Mouse (Mus musculus) urinary bladder, adult 18-20 months (tissue): ENCODE results near the gene Mfsd5.

Experiments used
- DNase-seq, 2 experiments: peaks; one replicate each; pipeline ENCODE4 v3.0.0; 2022; ENCODE audit warnings: low spot score in 2 of 2, mixed read lengths in 2 of 2

Mfsd5 gene

GRCm38 (mm10) chr15:102248131-102248811, 31.0 kb upstream of the Mfsd5 start:
- no peak for DNase-seq

GRCm38 (mm10) chr15:102248812-102249191, 30.5 kb upstream of the Mfsd5 start:
- DNase-seq, result no peak

GRCm38 (mm10) chr15:102249251-102249691, 30.0 kb upstream of the Mfsd5 start:
- no peak for DNase-seq

GRCm38 (mm10) chr15:102249967-102250366, 29.3 kb upstream of the Mfsd5 start:
- no peak for DNase-seq

GRCm38 (mm10) chr15:102250521-102250920, 28.7 kb upstream of the Mfsd5 start:
- DNase-seq, result no peak

GRCm38 (mm10) chr15:102255547-102256255, 23.6 kb upstream of the Mfsd5 start:
- peak in 1 of 2 experiments; percentile 81 for DNase-seq

GRCm38 (mm10) chr15:102256431-102257201, 22.6 kb upstream of the Mfsd5 start:
- DNase-seq, result no peak

GRCm38 (mm10) chr15:102257202-102258075, 21.8 kb upstream of the Mfsd5 start, which contains the start of gene Rarg:
Rarg (minus strand) TSS chr15:102257517.
- DNase-seq, result peak in 1 of 2 experiments; percentile 68

GRCm38 (mm10) chr15:102258076-102258470, 21.2 kb upstream of the Mfsd5 start:
- peak; percentile 67 to 83 for DNase-seq

GRCm38 (mm10) chr15:102258581-102259253, 20.5 kb upstream of the Mfsd5 start:
- no peak for DNase-seq

GRCm38 (mm10) chr15:102262582-102262981, 16.7 kb upstream of the Mfsd5 start:
- DNase-seq, result peak in 1 of 2 experiments; percentile 34

GRCm38 (mm10) chr15:102263037-102263436, 16.2 kb upstream of the Mfsd5 start:
- no peak for DNase-seq

- no peak for DNase-seq
Observed at GRCm38 (mm10) chr15:102265548-102265947, 13.7 kb upstream of the Mfsd5 start.

GRCm38 (mm10) chr15:102270274-102270960, 8.8 kb upstream of the Mfsd5 start, which contains the start of gene Gm9918:
Gm9918 (plus strand) TSS chr15:102270563.
- no peak for DNase-seq

GRCm38 (mm10) chr15:102271441-102271840, 7.8 kb upstream of the Mfsd5 start:
- no peak for DNase-seq

GRCm38 (mm10) chr15:102273982-102274716, 5.1 kb upstream of the Mfsd5 start:
- DNase-seq, result no peak

GRCm38 (mm10) chr15:102278726-102279091, 545 bp upstream of the Mfsd5 start:
- DNase-seq, result no peak

- peak in 1 of 2 experiments; percentile 31 for DNase-seq
Observed at GRCm38 (mm10) chr15:102279783-102280520, 698 bp downstream of the Mfsd5 start.

GRCm38 (mm10) chr15:102280623-102281022, 1.4 kb downstream of the Mfsd5 start:
- peak in 1 of 2 experiments; percentile 16 for DNase-seq
